Mouse (Mus musculus) kidney, adult 2 months (tissue): Measurements from ENCODE around the gene BC030867.

Source experiments
- CTCF ChIP-seq: fragments of 200-500 bp; conservative IDR thresholded peaks from 2 replicates; pipeline ENCODE4 v1.5.1; 2011; ENCODE audit warnings: low read depth, mild to moderate bottlenecking, control low read depth, low read length, moderate library complexity, mixed read lengths; ENCODE audit not compliant: insufficient read depth, insufficient read length
- POLR2A ChIP-seq: fragments of 200-500 bp; IDR thresholded peaks from one replicate; pipeline ENCODE4 v1.6.1; 2011; ENCODE audit warnings: low read depth, low read length, control low read depth

DNA sequence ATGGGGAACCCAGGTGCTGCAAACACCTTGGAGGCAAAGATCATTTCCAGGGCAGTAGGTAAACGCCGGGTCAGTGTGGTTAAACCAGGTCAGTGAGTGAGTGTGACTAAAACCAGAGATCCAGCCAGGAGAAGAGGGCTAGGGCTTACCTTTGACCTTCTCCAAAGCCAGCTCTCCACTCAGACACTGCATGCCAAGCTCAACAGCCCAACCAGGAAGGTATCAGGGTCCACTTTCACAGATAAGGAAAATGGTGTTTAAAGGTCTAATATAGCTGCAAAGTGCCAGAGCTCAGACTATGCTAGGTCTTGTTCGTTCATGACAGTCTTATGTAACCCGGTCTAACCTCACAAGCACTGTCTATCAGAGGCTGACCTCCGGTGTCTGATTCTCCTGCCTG is 7.4 kb upstream of the BC030867 start:
- TF ChIP-seq POLR2A = no peak
- TF ChIP-seq CTCF = no peak; the same call in 1 of the 2 replicates
